Mouse (Mus musculus): Measurements from ENCODE around the gene Cpne5. TPM values are rescaled to one million over a fixed set of nuclear protein-coding genes. Genes with fewer than 3 reads are reported as not detected.
"Not testable (repeated sequence)": the region's sequence is repeated elsewhere in the genome, so short reads cannot be mapped to it uniquely, and the experiment has no call there.

Cpne5 gene
- polyA plus RNA-seq, 1 experiment from 2014 or later = 12.9 TPM

DNA sequence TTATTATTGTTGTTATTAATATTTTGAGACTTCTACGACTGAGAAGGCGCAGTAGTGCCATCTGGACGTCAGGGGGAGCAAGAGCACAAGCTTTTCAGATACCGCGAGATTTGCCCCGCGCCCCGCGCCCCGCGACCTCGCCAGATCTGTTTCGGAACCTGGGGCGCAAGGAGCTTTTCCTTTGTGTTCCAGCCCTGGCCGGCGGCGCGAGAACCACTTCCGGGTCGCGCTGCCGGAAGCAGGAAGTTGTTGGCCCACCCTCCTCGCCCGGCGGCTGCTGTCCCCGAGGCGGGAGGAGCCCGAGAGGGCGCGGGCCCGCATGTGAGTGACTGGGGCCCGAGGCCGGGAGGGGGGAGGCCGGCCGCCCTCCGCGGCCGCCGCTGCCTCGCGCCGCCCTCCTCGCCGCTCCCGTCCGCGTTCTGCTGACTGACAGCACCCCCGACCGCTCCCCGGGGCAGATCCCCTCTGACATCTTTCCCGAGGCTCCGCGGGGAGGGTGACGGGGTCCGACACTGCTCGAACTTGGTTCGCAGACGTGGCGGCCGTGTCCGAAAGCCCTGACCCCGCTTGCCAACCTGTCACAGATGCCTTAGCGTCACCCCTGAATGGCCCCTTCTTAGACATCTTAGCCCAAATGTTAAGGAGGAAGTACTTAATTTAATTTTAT is 30.8 kb upstream of the Cpne5 start, which contains the start of gene BC004004:
Gene BC004004 (plus strand): TSS at position 107 of the 667 bp plus-strand sequence.
- ATAC-seq (replicated peaks; ENCODE audit: low FRiP score, low TSS enrichment, low read depth) (peak; percentile 91), DNase-seq (ENCODE audit: low spot score) (peak; percentile 96)
- no peaks in the 10 kb centered on the region for H3K36me3 ChIP-seq (ENCODE audit: control insufficient read depth, insufficient read depth, low read length)
- peaks cover 17% of the 10 kb centered on the region for H3K4me1 ChIP-seq (replicated peaks; ENCODE audit: control insufficient read depth, insufficient read depth, low read length)
- no peaks in the 10 kb centered on the region for H3K9me3 ChIP-seq (ENCODE audit: control insufficient read depth, low read length)
- under 1% methylated on average over 61 of the region's 63 CpGs for WGBS
- H3K4me2 ChIP-seq (ENCODE audit: low read length) = peak within 1 kb of the TSS; percentile 86
- peak within 1 kb of the TSS; percentile 95 for H3K9ac ChIP-seq (ENCODE audit: low read length)
- H3K27me3 ChIP-seq (replicated peaks; ENCODE audit: control insufficient read depth, insufficient read depth, low read length) = no peaks in the 10 kb centered on the region
- peak within 1 kb of the TSS; percentile 90 for H3K27ac ChIP-seq (ENCODE audit: low read depth)
- H3K4me3 ChIP-seq (ENCODE audit: low read depth, low read length) = peak within 1 kb of the TSS; percentile 73

- ATAC-seq (replicated peaks; ENCODE audit: low FRiP score, low TSS enrichment, low read depth) (peak; percentile 39), DNase-seq (ENCODE audit: low spot score) (no peak)
- Histone ChIP-seq H3K4me1 (replicated peaks; ENCODE audit: control insufficient read depth, insufficient read depth, low read length) (peaks cover 18% of the 10 kb centered on the region), H3K27me3 (replicated peaks; ENCODE audit: control insufficient read depth, insufficient read depth, low read length) (no peaks in the 10 kb centered on the region), H3K36me3 (ENCODE audit: control insufficient read depth, insufficient read depth, low read length) (no peaks in the 10 kb centered on the region), H3K9me3 (ENCODE audit: control insufficient read depth, low read length) (no peaks in the 10 kb centered on the region), H3K27ac (ENCODE audit: low read depth) (peak overlapping the region; percentile 90), H3K9ac (ENCODE audit: low read length) (peak overlapping the region; percentile 95), H3K4me2 (ENCODE audit: low read length) (peak overlapping the region; percentile 86), H3K4me3 (ENCODE audit: low read depth, low read length) (peak overlapping the region; percentile 73)
- WGBS = 45% methylated on average over 6 of the region's 6 CpGs
These were observed 30.1 kb upstream of the Cpne5 start for GRCm38 (mm10) chr17:29267931-29268681.

DNA sequence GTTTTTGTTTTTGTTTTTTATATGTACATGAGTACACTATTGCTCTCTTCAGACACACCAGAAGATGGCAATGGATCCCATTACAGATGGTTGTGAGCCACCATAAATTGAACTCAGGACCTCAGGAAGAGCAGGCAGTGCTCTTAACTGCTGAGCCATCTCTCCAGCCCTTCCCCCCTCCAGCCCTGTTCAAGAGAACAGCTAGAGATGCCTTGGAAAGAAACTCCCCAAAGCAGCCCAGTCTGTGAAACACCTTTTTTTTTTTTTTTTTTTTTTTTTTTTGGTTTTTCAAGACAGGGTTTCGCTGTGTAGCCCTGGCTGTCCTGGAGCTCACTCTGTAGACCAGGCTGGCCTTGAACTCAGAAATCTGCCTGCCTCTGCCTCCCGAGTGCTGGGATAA is 29.1 kb upstream of the Cpne5 start:
- not testable (repeated sequence) for DNase-seq (ENCODE audit: low spot score); ATAC-seq (replicated peaks; ENCODE audit: low FRiP score, low TSS enrichment, low read depth); H3K27ac ChIP-seq (ENCODE audit: low read depth); H3K4me3 ChIP-seq (ENCODE audit: low read depth, low read length); H3K36me3 ChIP-seq (ENCODE audit: control insufficient read depth, insufficient read depth, low read length); H3K27me3 ChIP-seq (replicated peaks; ENCODE audit: control insufficient read depth, insufficient read depth, low read length); H3K4me2 ChIP-seq (ENCODE audit: low read length); H3K9ac ChIP-seq (ENCODE audit: low read length); H3K9me3 ChIP-seq (ENCODE audit: control insufficient read depth, low read length)
- 90% methylated on average over 2 of the region's 2 CpGs for WGBS
- peaks cover 26% of the 10 kb centered on the region for H3K4me1 ChIP-seq (replicated peaks; ENCODE audit: control insufficient read depth, insufficient read depth, low read length)

DNA sequence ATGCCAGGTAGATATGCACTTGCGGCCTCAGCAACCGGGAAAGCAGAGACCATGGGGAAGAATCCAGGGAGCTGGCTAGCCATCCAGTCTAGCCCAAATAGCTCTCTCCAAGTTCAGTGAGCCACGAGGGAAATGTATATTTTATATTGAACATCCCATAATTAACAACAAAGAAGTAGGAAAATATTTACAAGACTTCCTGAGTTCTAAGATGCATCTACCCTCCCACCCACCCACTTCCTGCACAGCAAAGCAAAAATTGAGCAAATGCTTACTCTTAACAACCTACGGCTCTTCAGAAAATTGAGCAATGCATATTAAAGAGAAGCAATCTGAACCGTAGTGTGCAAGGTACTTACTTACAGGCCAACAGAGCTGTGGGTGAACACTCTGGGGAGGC is 26.8 kb upstream of the Cpne5 start:
- WGBS = 77% methylated on average over 5 of the region's 5 CpGs
- H3K27me3 ChIP-seq (replicated peaks; ENCODE audit: control insufficient read depth, insufficient read depth, low read length) = no peaks in the 10 kb centered on the region
- peaks cover 27% of the 10 kb centered on the region for H3K4me1 ChIP-seq (replicated peaks; ENCODE audit: control insufficient read depth, insufficient read depth, low read length)
- H3K36me3 ChIP-seq (ENCODE audit: control insufficient read depth, insufficient read depth, low read length) = peaks cover 21% of the 10 kb centered on the region
- peak overlapping the region; percentile 91; the same call in 1 of the 2 replicates for H3K9ac ChIP-seq (ENCODE audit: low read length)
- H3K4me2 ChIP-seq (ENCODE audit: low read length) = peak overlapping the region; percentile 85
- H3K4me3 ChIP-seq (ENCODE audit: low read depth, low read length) = no peak overlapping the region
- H3K27ac ChIP-seq (ENCODE audit: low read depth) = peak overlapping the region; percentile 99; the same call in 1 of the 2 replicates
- DNase-seq (ENCODE audit: low spot score) (no peak), ATAC-seq (replicated peaks; ENCODE audit: low FRiP score, low TSS enrichment, low read depth) (no peak)
- no peaks in the 10 kb centered on the region for H3K9me3 ChIP-seq (ENCODE audit: control insufficient read depth, low read length)

DNA sequence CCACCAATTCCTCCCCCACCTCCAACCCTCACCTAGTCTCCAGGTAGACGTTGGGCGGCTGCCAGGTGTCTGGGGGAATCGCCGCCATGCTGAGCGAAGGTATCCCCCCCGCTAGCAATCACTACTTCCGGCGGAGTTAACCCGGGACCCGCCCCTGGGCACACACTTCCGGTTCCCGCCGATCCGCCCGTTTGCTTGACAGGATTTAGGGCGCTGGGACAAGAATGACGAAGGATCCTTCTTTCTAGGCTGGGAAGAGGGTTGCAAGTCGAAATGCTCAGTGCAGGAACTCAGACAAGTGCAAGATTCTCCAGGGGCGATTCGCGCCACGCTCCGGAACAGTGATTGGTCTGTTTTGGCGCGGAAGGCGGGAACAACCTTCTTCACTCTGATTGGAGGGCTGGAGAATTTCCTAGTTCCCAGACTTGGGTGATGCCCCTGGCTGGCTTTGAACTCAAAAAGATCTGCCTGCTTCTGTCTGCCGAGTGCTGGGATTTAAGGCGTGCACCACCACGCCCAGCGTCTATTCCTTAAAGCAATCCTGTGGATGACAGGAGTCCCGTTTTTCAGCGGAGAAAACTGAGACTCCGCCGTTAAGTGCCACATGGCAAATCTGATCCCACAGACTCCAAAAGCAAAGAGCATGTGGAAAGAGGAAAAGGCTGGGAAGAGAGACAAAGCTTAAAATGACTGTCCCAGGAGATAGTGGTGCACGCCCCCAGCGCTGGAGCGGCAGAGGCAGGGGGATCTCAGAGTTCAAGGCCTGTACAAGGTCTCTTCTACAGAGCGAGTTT is 26.1 kb upstream of the Cpne5 start, which contains the start of gene Ppil1:
Gene Ppil1 (minus strand): TSS at position 347 of the 794 bp plus-strand sequence.
- peak within 1 kb of the TSS; percentile 91 for H3K9ac ChIP-seq (ENCODE audit: low read length)
- H3K4me1 ChIP-seq (replicated peaks; ENCODE audit: control insufficient read depth, insufficient read depth, low read length) = peaks cover 21% of the 10 kb centered on the region; the same call in 1 of the 2 replicates
- DNase-seq (ENCODE audit: low spot score) (peak; percentile 96), ATAC-seq (replicated peaks; ENCODE audit: low FRiP score, low TSS enrichment, low read depth) (peak; percentile 70)
- no peaks in the 10 kb centered on the region for H3K27me3 ChIP-seq (replicated peaks; ENCODE audit: control insufficient read depth, insufficient read depth, low read length)
- no peaks in the 10 kb centered on the region for H3K9me3 ChIP-seq (ENCODE audit: control insufficient read depth, low read length)
- H3K4me3 ChIP-seq (ENCODE audit: low read depth, low read length) = peak within 1 kb of the TSS; percentile 81
- 6% methylated on average over 38 of the region's 38 CpGs for WGBS
- H3K27ac ChIP-seq (ENCODE audit: low read depth) = peak within 1 kb of the TSS; percentile 99
- peaks cover 22% of the 10 kb centered on the region for H3K36me3 ChIP-seq (ENCODE audit: control insufficient read depth, insufficient read depth, low read length)
- peak within 1 kb of the TSS; percentile 85 for H3K4me2 ChIP-seq (ENCODE audit: low read length)

GRCm38 (mm10) chr17:29263417-29263816 is 25.4 kb upstream of the Cpne5 start:
- ATAC-seq (replicated peaks; ENCODE audit: low FRiP score, low TSS enrichment, low read depth) (peak; percentile 22), DNase-seq (ENCODE audit: low spot score) (no peak)
- H3K9me3 ChIP-seq (ENCODE audit: control insufficient read depth, low read length) = no peaks in the 10 kb centered on the region
- WGBS = 1% methylated on average over 14 of the region's 14 CpGs
- no peaks in the 10 kb centered on the region for H3K27me3 ChIP-seq (replicated peaks; ENCODE audit: control insufficient read depth, insufficient read depth, low read length)
- H3K4me1 ChIP-seq (replicated peaks; ENCODE audit: control insufficient read depth, insufficient read depth, low read length) = peaks cover 21% of the 10 kb centered on the region; the same call in 1 of the 2 replicates
- H3K27ac ChIP-seq (ENCODE audit: low read depth) = peak overlapping the region; percentile 99
- H3K9ac ChIP-seq (ENCODE audit: low read length) = peak overlapping the region; percentile 91
- H3K4me2 ChIP-seq (ENCODE audit: low read length) = peak overlapping the region; percentile 85
- H3K4me3 ChIP-seq (ENCODE audit: low read depth, low read length) = peak overlapping the region; percentile 81
- peaks cover 28% of the 10 kb centered on the region for H3K36me3 ChIP-seq (ENCODE audit: control insufficient read depth, insufficient read depth, low read length)

GRCm38 (mm10) chr17:29262259-29262649 is 24.3 kb upstream of the Cpne5 start:
- Histone ChIP-seq H3K27ac (ENCODE audit: low read depth) (no peak overlapping the region), H3K36me3 (ENCODE audit: control insufficient read depth, insufficient read depth, low read length) (peaks cover 39% of the 10 kb centered on the region), H3K4me1 (replicated peaks; ENCODE audit: control insufficient read depth, insufficient read depth, low read length) (peaks cover 16% of the 10 kb centered on the region; the same call in 1 of the 2 replicates), H3K9me3 (ENCODE audit: control insufficient read depth, low read length) (no peaks in the 10 kb centered on the region), H3K27me3 (replicated peaks; ENCODE audit: control insufficient read depth, insufficient read depth, low read length) (no peaks in the 10 kb centered on the region), H3K9ac (ENCODE audit: low read length) (no peak overlapping the region), H3K4me2 (ENCODE audit: low read length) (peak overlapping the region; percentile 85), H3K4me3 (ENCODE audit: low read depth, low read length) (0 out of 2 replicates have a peak overlapping the region, but pooled peaks have one; percentile 81)
- ATAC-seq (replicated peaks; ENCODE audit: low FRiP score, low TSS enrichment, low read depth) (no peak), DNase-seq (ENCODE audit: low spot score) (no peak)
- WGBS = 52% methylated on average over 2 of the region's 2 CpGs

- H3K9me3 ChIP-seq (ENCODE audit: control insufficient read depth, low read length) = no peaks in the 10 kb centered on the region
- H3K27ac ChIP-seq (ENCODE audit: low read depth) = no peak overlapping the region
- no peak for DNase-seq (ENCODE audit: low spot score)
- no peak overlapping the region for H3K4me3 ChIP-seq (ENCODE audit: low read depth, low read length)
- ATAC-seq (replicated peaks; ENCODE audit: low FRiP score, low TSS enrichment, low read depth) = no peak
- H3K4me2 ChIP-seq (ENCODE audit: low read length) = peak overlapping the region; percentile 85
- no peak overlapping the region for H3K9ac ChIP-seq (ENCODE audit: low read length)
- H3K27me3 ChIP-seq (replicated peaks; ENCODE audit: control insufficient read depth, insufficient read depth, low read length) = no peaks in the 10 kb centered on the region
- 91% methylated on average over 22 of the region's 22 CpGs for WGBS
- peaks cover 16% of the 10 kb centered on the region; the same call in 1 of the 2 replicates for H3K4me1 ChIP-seq (replicated peaks; ENCODE audit: control insufficient read depth, insufficient read depth, low read length)
- H3K36me3 ChIP-seq (ENCODE audit: control insufficient read depth, insufficient read depth, low read length) = peaks cover 45% of the 10 kb centered on the region
These were observed 23.8 kb upstream of the Cpne5 start for GRCm38 (mm10) chr17:29261603-29262258.
